Mouse (Mus musculus) intestine, embryonic 14.5 days (tissue): ENCODE measurements around the gene Ptprq. TPM values are rescaled to one million over a fixed set of nuclear protein-coding genes. Genes with fewer than 3 reads are reported as not detected.

ENCODE experiments used
- ATAC-seq: fragments of 200-750 bp; cut with Nextera tagmentation; replicated peaks from 2 replicates; pipeline ENCODE4 v1.8.0; 2017; ENCODE audit warnings: low read depth, moderate number of reproducible peaks, moderate TSS enrichment, moderate library complexity; ENCODE audit not compliant: low FRiP score, low TSS enrichment
- DNase-seq: peaks from one replicate; pipeline ENCODE4 v3.0.0-alpha.2; 2018; ENCODE audit warnings: low spot score
- H3K27ac ChIP-seq: fragments of 300-500 bp; sonication (generic); 2 replicates; pipeline ENCODE4 v1.5.1; 2014; ENCODE audit warnings: low read depth, mild to moderate bottlenecking, control low read depth
- H3K27me3 ChIP-seq: fragments of 300-500 bp; sonication (generic); replicated peaks from 2 replicates; pipeline ENCODE4 v1.6.1; 2014; ENCODE audit warnings: low read length, control low read depth; ENCODE audit not compliant: control insufficient read depth, insufficient read depth
- H3K36me3 ChIP-seq: fragments of 300-500 bp; sonication (generic); 2 replicates; pipeline ENCODE4 v1.6.1; 2014; ENCODE audit warnings: low read length, control low read depth; ENCODE audit not compliant: control insufficient read depth, insufficient read depth
- H3K4me1 ChIP-seq: fragments of 300-500 bp; sonication (generic); replicated peaks from 2 replicates; pipeline ENCODE4 v1.6.1; 2014; ENCODE audit warnings: low read length, control low read depth, mixed read lengths; ENCODE audit not compliant: control insufficient read depth, insufficient read depth
- H3K4me2 ChIP-seq: fragments of 300-500 bp; sonication (generic); 2 replicates; pipeline ENCODE4 v1.6.1; 2014; ENCODE audit warnings: low read length
- H3K4me3 ChIP-seq: fragments of 300-500 bp; sonication (generic); 2 replicates; pipeline ENCODE4 v1.5.1; 2014; ENCODE audit warnings: low read depth, low read length, control low read depth, mixed read lengths
- H3K9ac ChIP-seq: fragments of 300-500 bp; sonication (generic); 2 replicates; pipeline ENCODE4 v1.6.1; 2014; ENCODE audit warnings: mild to moderate bottlenecking, low read length
- H3K9me3 ChIP-seq: fragments of 300-500 bp; sonication (generic); 2 replicates; pipeline ENCODE4 v1.6.1; 2016; ENCODE audit warnings: low read length, control low read depth; ENCODE audit not compliant: control insufficient read depth
- WGBS: fragments of 180-500 bp; shearing (Covaris S2); extraction: QIAGEN DNeasy Blood & Tissue Kit; methylation state at CpG from one replicate; pipeline ENCODE4 v1.1.7; 2014; 5-methylcytosine and 5-hydroxymethylcytosine counted together
- polyA plus RNA-seq: library from polyadenylated mRNA; unstranded; fragments of >200 nt; fragmentation: Nextera tagmentation; extraction: Ambion mirVana; gene quantifications from 2 replicates; pipeline ENCODE4 v1.2.1, GENCODE M21; 2014

Ptprq gene
- polyA plus RNA-seq, 1 experiment from 2014 or later, result not detected

DNA sequence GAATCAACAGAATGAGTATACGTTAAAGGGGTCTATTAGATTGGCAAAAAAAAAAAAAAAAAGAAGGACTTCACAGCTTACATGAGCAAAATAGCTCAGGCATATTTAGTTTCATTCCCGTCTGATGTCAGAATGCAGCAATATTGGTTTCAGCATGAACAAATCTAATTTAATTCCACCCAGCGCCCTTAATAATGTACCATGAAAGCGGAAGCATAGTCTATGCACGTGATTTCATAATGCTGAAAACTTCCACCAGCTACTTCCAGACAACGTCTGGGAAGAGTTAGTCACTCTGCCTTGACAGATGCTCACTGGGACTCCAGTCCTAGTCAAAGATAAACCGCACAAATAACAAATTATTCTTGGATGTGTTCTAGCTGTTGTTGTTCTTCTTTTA, 15.6 kb upstream of the Ptprq start:
- Histone ChIP-seq H3K27ac (no peak overlapping the region), H3K4me3 (no peak overlapping the region), H3K36me3 (no peaks in the 10 kb centered on the region), H3K9ac (no peak overlapping the region), H3K27me3 (no peaks in the 10 kb centered on the region), H3K4me2 (no peak overlapping the region), H3K9me3 (no peaks in the 10 kb centered on the region), H3K4me1 (no peaks in the 10 kb centered on the region)
- ATAC-seq (no peak), DNase-seq (no peak)
- WGBS, result 82% methylated on average over 7 of the region's 7 CpGs

- no peaks in the 10 kb centered on the region for H3K9me3 ChIP-seq
- H3K27ac ChIP-seq, result no peak overlapping the region
- H3K4me2 ChIP-seq, result no peak overlapping the region
- DNase-seq (no peak), ATAC-seq (no peak)
- H3K27me3 ChIP-seq, result no peaks in the 10 kb centered on the region
- H3K4me3 ChIP-seq, result no peak overlapping the region
- H3K36me3 ChIP-seq, result no peaks in the 10 kb centered on the region
- H3K4me1 ChIP-seq, result no peaks in the 10 kb centered on the region
- no peak overlapping the region for H3K9ac ChIP-seq
These were observed 14.5 kb upstream of the Ptprq start for GRCm38 (mm10) chr10:107734327-107734726.

GRCm38 (mm10) chr10:107725631-107726030, 5.8 kb upstream of the Ptprq start:
- DNase-seq, result no peak
- 55% methylated on average over 7 of the region's 7 CpGs for WGBS

DNA sequence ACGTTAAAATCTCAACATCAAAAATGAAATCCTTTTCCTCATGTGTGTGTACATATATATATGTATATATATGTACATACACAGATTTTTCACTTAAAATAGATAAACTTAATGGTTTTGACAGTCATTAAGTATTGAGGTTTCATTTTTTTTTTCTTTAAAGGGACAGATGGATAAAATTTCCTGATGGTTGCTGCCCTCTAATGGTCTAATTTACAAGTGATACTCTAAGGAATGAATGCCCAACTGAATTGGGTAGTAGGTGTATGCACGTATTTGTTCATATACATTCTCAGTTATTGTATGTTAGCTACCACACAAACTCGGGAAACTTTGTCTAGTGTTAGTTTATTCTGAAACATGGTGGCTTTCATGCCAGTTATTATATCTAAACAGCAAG, 15.4 kb downstream of the Ptprq start:
- no peaks in the 10 kb centered on the region for H3K27me3 ChIP-seq
- H3K9ac ChIP-seq, result no peak overlapping the region
- WGBS, result 39% methylated on average over 3 of the region's 3 CpGs
- DNase-seq (no peak), ATAC-seq (no peak)
- H3K4me1 ChIP-seq, result no peaks in the 10 kb centered on the region
- H3K27ac ChIP-seq, result no peak overlapping the region
- no peak overlapping the region for H3K4me3 ChIP-seq
- H3K4me2 ChIP-seq, result no peak overlapping the region
- no peaks in the 10 kb centered on the region for H3K9me3 ChIP-seq
- H3K36me3 ChIP-seq, result no peaks in the 10 kb centered on the region

More at GRCm38 (mm10) chr10:107725631-107726030, 5.8 kb upstream of the Ptprq start:
- Histone ChIP-seq H3K36me3 (no peaks in the 10 kb centered on the region), H3K4me2 (no peak overlapping the region), H3K27ac (no peak overlapping the region), H3K4me1 (no peaks in the 10 kb centered on the region), H3K9ac (no peak overlapping the region), H3K4me3 (no peak overlapping the region), H3K27me3 (no peaks in the 10 kb centered on the region), H3K9me3 (no peaks in the 10 kb centered on the region)
- no peak for ATAC-seq

- Histone ChIP-seq H3K36me3 (no peaks in the 10 kb centered on the region), H3K27me3 (no peaks in the 10 kb centered on the region), H3K9ac (no peak overlapping the region), H3K27ac (no peak overlapping the region), H3K9me3 (no peaks in the 10 kb centered on the region), H3K4me1 (no peaks in the 10 kb centered on the region), H3K4me2 (no peak overlapping the region), H3K4me3 (no peak overlapping the region)
- no peak for DNase-seq
- WGBS, result 83% methylated on average over 3 of the region's 3 CpGs
- ATAC-seq, result no peak
These were observed 18.9 kb downstream of the Ptprq start for GRCm38 (mm10) chr10:107700944-107701343.

DNA sequence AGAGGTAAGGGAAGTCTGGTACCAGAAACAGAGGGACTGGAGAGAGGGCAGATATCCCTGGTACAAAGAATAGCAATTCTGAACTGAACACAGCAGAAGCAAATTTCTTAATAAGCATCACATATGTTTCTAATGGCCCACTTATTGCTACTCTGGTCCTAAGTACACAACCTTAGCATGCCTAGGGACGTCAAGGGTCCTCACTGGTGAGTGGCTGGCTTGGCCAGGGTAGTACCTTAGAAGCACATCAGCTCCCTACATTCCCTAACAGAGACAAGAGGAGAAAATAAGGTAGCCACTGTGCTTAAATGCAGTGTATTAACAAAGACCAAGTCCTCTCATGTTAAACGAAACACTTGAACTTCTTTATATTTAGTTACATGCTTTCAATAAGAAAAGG, 21.1 kb downstream of the Ptprq start:
- H3K9ac ChIP-seq, result no peak overlapping the region
- H3K4me2 ChIP-seq, result no peak overlapping the region
- H3K4me3 ChIP-seq, result no peak overlapping the region
- H3K36me3 ChIP-seq, result no peaks in the 10 kb centered on the region
- 87% methylated on average over 2 of the region's 2 CpGs for WGBS
- no peak overlapping the region for H3K27ac ChIP-seq
- no peak for ATAC-seq
- no peak for DNase-seq
- no peaks in the 10 kb centered on the region for H3K4me1 ChIP-seq
- H3K9me3 ChIP-seq, result no peaks in the 10 kb centered on the region
- H3K27me3 ChIP-seq, result no peaks in the 10 kb centered on the region

DNA sequence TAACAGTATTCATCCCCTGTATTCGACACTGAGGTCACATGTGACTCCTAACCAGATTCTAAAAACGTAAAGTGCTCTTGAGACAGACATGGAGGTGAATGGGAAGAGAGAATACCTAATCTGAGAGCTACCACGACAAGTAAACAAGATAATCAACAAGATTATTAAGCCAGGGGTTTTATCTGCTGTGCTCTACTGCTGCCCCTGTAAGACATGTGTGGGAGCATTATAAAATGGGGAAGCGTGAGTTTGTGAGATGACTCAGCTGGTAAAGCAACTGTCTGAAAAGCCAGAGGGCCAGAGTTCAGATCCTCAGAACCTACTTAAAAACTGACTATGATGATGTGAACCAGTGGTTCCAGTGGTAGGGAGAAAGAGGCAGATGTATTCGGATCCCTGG, 22.7 kb downstream of the Ptprq start:
- Histone ChIP-seq H3K27ac (no peak overlapping the region), H3K9ac (no peak overlapping the region), H3K4me1 (no peaks in the 10 kb centered on the region), H3K27me3 (no peaks in the 10 kb centered on the region), H3K36me3 (no peaks in the 10 kb centered on the region), H3K4me2 (no peak overlapping the region), H3K4me3 (no peak overlapping the region), H3K9me3 (no peaks in the 10 kb centered on the region)
- WGBS, result 79% methylated on average over 5 of the region's 5 CpGs
- ATAC-seq, result no peak
- no peak for DNase-seq

DNA sequence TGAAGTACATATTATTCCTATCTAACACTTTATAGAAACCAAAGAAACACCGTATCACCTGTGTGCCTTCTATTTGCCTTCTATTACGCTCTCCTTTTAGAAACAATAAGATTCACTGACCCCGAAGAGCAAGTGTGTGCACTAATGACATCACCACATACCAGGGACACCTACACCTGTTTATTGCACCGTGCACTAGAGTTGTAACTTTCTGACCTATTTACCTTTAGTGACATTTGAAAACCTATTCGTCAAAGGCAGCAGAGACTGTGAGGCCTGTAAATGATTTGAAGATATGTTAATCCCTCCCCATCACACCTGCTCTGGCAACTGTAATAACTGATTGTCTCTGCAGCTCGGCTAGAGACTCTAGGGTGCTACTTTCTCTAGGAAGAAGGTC, 32.5 kb downstream of the Ptprq start:
- Histone ChIP-seq H3K4me3 (no peak overlapping the region), H3K36me3 (no peaks in the 10 kb centered on the region), H3K9ac (no peak overlapping the region), H3K4me1 (no peaks in the 10 kb centered on the region), H3K27ac (no peak overlapping the region), H3K9me3 (no peaks in the 10 kb centered on the region), H3K27me3 (no peaks in the 10 kb centered on the region), H3K4me2 (no peak overlapping the region)
- no peak for DNase-seq
- WGBS, result 59% methylated on average over 6 of the region's 6 CpGs
- ATAC-seq, result no peak

GRCm38 (mm10) chr10:107675994-107676393, 43.9 kb downstream of the Ptprq start:
- H3K4me1 ChIP-seq, result no peaks in the 10 kb centered on the region
- H3K4me2 ChIP-seq, result no peak overlapping the region
- no peak overlapping the region for H3K4me3 ChIP-seq
- no peaks in the 10 kb centered on the region for H3K9me3 ChIP-seq
- no peak overlapping the region for H3K9ac ChIP-seq
- DNase-seq, result no peak
- H3K27me3 ChIP-seq, result no peaks in the 10 kb centered on the region
- no peak for ATAC-seq
- no peaks in the 10 kb centered on the region for H3K36me3 ChIP-seq
- H3K27ac ChIP-seq, result no peak overlapping the region
- 62% methylated on average over 1 of the region's 1 CpGs for WGBS
